Mouse (Mus musculus) ES-E14 (cell line): ENCODE measurements around the gene Grem1.

ENCODE experiments used
- CHD2 ChIP-seq: IDR thresholded peaks from 2 replicates; pipeline ENCODE4 v1.6.1; 2014; ENCODE audit warnings: mild to moderate bottlenecking, low read depth, low read length, inconsistent platforms
- MAFK ChIP-seq: IDR thresholded peaks from 2 replicates; pipeline ENCODE4 v1.6.1; 2014; ENCODE audit warnings: mild to moderate bottlenecking, low read depth, low read length, inconsistent platforms; ENCODE audit not compliant: insufficient read depth

GRCm38 (mm10) chr2:113713406-113713805, 45.0 kb downstream of the Grem1 start:
- no peak for TF ChIP-seq CHD2
- TF ChIP-seq MAFK: no peak
